8 mouse cellular contexts compared by ENCODE assay signal in the genomic region with DNA sequence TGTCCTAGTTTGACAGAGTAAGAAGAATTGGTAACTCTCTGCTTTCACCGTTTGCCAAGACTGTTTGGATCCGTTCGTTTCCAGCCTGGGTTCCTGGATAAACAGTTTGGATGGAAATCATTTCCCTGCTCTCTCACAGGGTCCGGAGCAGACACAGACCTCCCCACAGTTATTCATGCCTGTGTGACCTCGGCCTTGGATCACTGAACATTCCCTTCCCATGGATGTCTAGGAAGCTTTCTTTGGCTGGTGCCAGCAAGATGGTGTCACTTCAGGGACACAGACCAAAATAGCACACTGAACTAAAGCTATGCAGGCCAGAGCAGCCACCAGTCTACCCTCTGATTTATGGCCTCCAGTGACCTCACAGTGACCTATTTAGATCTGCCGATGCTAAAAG. TPM values are rescaled to one million over a fixed set of nuclear protein-coding genes. Genes with fewer than 3 reads are reported as not detected.
DNase-seq lines count a peak whose midpoint lies in the region; ATAC-seq lines count a peak whose summit lies in the region.

No protein-coding gene starts in this region.

- no peak; the same call in 1 of the 2 replicates for ATAC-seq in frontal cortex, adult (ENCODE audit: low TSS enrichment)

- intact Hi-C loops in heart, postnatal 14 days (cut with DNase I), result no loop called here

- peak; percentile 90 to 93 for DNase-seq in adrenal gland, adult (ENCODE audit: inconsistent age in 2 of 2, low spot score in 1 of 2)
- peak; percentile 74 to 85 for DNase-seq in adrenal gland, postnatal 36 days
- peak; percentile 44 to 65 for DNase-seq in heart, postnatal 14 days
- DNase-seq in lung, postnatal 10 days, result peak; percentile 77
- no peak for DNase-seq in left cerebral cortex, adult 11 months (ENCODE audit: low spot score)
- DNase-seq in left cerebral cortex, adult 9 months (ENCODE audit: low spot score in 2 of 2), result no peak
- DNase-seq in spleen, postnatal 14 days (ENCODE audit: low spot score in 2 of 2), result no peak

RNA-seq across cellular contexts. Expression of a gene that starts 38.5 kb away (rescaled TPM):
- 1 to 10 TPM; 2.6 to 4.2 TPM for total RNA-seq in adrenal gland, postnatal 36 days (2021)
- total RNA-seq in heart, postnatal 14 days (2021), result 1 to 10 TPM; 8.9 to 9.2 TPM

Comparison
In these comparisons a context has a peak if more than half of its experiments do, and no peak if none do; other contexts are left out.
1. DNase-seq: peak in adrenal gland, adult (2 of 2), adrenal gland, postnatal 36 days (2 of 2), heart, postnatal 14 days (2 of 2) and lung, postnatal 10 days (single experiment); none in left cerebral cortex, adult 11 months (single experiment), left cerebral cortex, adult 9 months (0 of 2) and spleen, postnatal 14 days (0 of 2).